Mouse (Mus musculus) midbrain, postnatal 0 days (tissue): ENCODE results near the gene Pim2. TPM values are rescaled to one million over a fixed set of nuclear protein-coding genes. Genes with fewer than 3 reads are reported as not detected.
"Not testable (repeated sequence)": the region's sequence is repeated elsewhere in the genome, so short reads cannot be mapped to it uniquely, and the experiment has no call there.

Experiments
- ATAC-seq: fragments of 200-750 bp; cut with Nextera tagmentation; 2 replicates; pipeline ENCODE4 v1.8.0; 2017; ENCODE audit warnings: moderate number of reproducible peaks, mild to moderate bottlenecking, moderate TSS enrichment, moderate library complexity; ENCODE audit not compliant: low FRiP score
- DNase-seq: peaks from one replicate; pipeline ENCODE4 v3.0.0-alpha.2; 2015; ENCODE audit warnings: low spot score
- H3K27ac ChIP-seq: fragments of 300-500 bp; sonication (generic); 2 replicates; pipeline ENCODE4 v1.5.1; 2014; ENCODE audit warnings: low read depth, mild to moderate bottlenecking, low read length, mixed read lengths
- H3K27me3 ChIP-seq: fragments of 300-500 bp; sonication (generic); 2 replicates; pipeline ENCODE4 v1.6.1; 2014; ENCODE audit warnings: low read length, control low read depth, mixed read lengths; ENCODE audit not compliant: insufficient read depth
- H3K36me3 ChIP-seq: fragments of 300-500 bp; sonication (generic); 2 replicates; pipeline ENCODE4 v1.6.1; 2014; ENCODE audit warnings: low read length, control low read depth, mixed read lengths; ENCODE audit not compliant: insufficient read depth
- H3K4me1 ChIP-seq: fragments of 300-500 bp; sonication (generic); 2 replicates; pipeline ENCODE4 v1.6.1; 2014; ENCODE audit warnings: mild to moderate bottlenecking, control low read depth, antibody characterized with exemption, low read length, mixed read lengths; ENCODE audit not compliant: insufficient read depth
- H3K4me2 ChIP-seq: fragments of 300-500 bp; sonication (generic); 2 replicates; pipeline ENCODE4 v1.6.1; 2014; ENCODE audit warnings: low read depth, mild to moderate bottlenecking, low read length, mixed read lengths; ENCODE audit not compliant: poor library complexity, severe bottlenecking
- H3K4me3 ChIP-seq: fragments of 300-500 bp; sonication (generic); 2 replicates; pipeline ENCODE4 v1.5.1; 2014; ENCODE audit warnings: low read depth, mild to moderate bottlenecking, low read length, moderate library complexity
- H3K9ac ChIP-seq: fragments of 300-500 bp; sonication (generic); replicated peaks from 2 replicates; pipeline ENCODE4 v1.6.1; 2014; ENCODE audit warnings: mild to moderate bottlenecking, low read length, moderate library complexity, mixed read lengths; ENCODE audit not compliant: poor library complexity, severe bottlenecking
- H3K9me3 ChIP-seq: fragments of 300-500 bp; sonication (generic); 2 replicates; pipeline ENCODE4 v1.6.1; 2016; ENCODE audit warnings: low read length, control low read depth
- CTCF ChIP-seq: IDR thresholded peaks from 2 replicates; pipeline ENCODE4 v1.5.1; 2016; ENCODE audit warnings: antibody characterized with exemption, mild to moderate bottlenecking
- WGBS: fragments of 180-500 bp; shearing (Covaris S2); extraction: QIAGEN DNeasy Blood & Tissue Kit; methylation state at CpG from one replicate; pipeline ENCODE4 v1.1.7; 2014; 5-methylcytosine and 5-hydroxymethylcytosine counted together
- polyA plus RNA-seq: library from polyadenylated mRNA; unstranded; fragments of >200 nt; fragmentation: Nextera tagmentation; extraction: Ambion mirVana; gene quantifications from 2 replicates; pipeline ENCODE4 v1.2.1, GENCODE M21; 2015
- total RNA-seq: library from RNA; depleted of rRNA; stranded (reverse); fragments of >200 nt; gene quantifications from 2 replicates; pipeline ENCODE4 v1.2.3, GENCODE M21; 2014

Gene Pim2
- total and polyA plus RNA-seq, 2 experiments from 2014 or later: 17.4 to 20.4 TPM

DNA sequence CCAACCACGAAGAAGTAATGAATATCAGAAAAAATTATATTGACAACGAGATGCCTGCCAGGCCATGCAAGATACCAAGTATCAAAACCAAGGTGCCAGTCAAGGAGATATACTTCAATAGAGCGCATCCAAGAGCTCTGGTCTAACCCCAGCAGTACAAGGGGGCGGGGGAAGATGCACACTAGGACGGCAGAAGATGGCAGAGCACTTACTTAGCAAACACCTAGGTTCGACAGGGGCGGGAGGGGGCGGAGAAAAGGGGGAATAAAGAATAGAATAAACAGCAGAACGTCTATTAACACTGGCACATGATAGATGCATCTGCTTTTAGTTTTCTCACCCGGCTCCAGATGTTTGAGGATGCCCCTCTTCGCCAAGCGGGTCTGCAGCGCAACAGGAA lies 20.1 kb downstream of the Pim2 start:
- TF ChIP-seq CTCF: no peak
- Histone ChIP-seq H3K36me3 (peaks cover 4% of the 10 kb centered on the region; the same call in 1 of the 2 replicates), H3K4me1 (no peaks in the 10 kb centered on the region), H3K27me3 (no peaks in the 10 kb centered on the region), H3K4me2 (peak overlapping the region; percentile 50), H3K27ac (peak overlapping the region; percentile 83), H3K4me3 (peak overlapping the region; percentile 51), H3K9ac (peak overlapping the region; percentile 57), H3K9me3 (no peaks in the 10 kb centered on the region)
- ATAC-seq (no peak), DNase-seq (no peak)
- 26% methylated on average over 13 of the region's 13 CpGs for WGBS

GRCm38 (mm10) chrX:7898880-7899874 lies 21.1 kb downstream of the Pim2 start, which contains the start of the genes Pqbp1 and Timm17b:
TSS of gene Pqbp1 (minus strand) at chrX:7899269.
TSS of gene Timm17b (plus strand) at chrX:7899357.
- peak within 1 kb of the TSS; percentile 51 for H3K4me3 ChIP-seq
- H3K9ac ChIP-seq: peak within 1 kb of the TSS; percentile 57
- H3K27me3 ChIP-seq: no peaks in the 10 kb centered on the region
- no peaks in the 10 kb centered on the region for H3K4me1 ChIP-seq
- no peaks in the 10 kb centered on the region for H3K9me3 ChIP-seq
- H3K27ac ChIP-seq: peak within 1 kb of the TSS; percentile 83
- peak; percentile 97 for DNase-seq
- peak within 1 kb of the TSS; percentile 50 for H3K4me2 ChIP-seq
- TF ChIP-seq CTCF: no peak
- peak; percentile 98 for ATAC-seq
- 19% methylated on average over 60 of the region's 62 CpGs for WGBS
- H3K36me3 ChIP-seq: peaks cover 4% of the 10 kb centered on the region; the same call in 1 of the 2 replicates

- H3K9me3 ChIP-seq: no peaks in the 10 kb centered on the region
- H3K36me3 ChIP-seq: no peaks in the 10 kb centered on the region
- H3K9ac ChIP-seq: no peak overlapping the region
- no peak overlapping the region for H3K27ac ChIP-seq
- H3K4me1 ChIP-seq: no peaks in the 10 kb centered on the region
- no peak for TF ChIP-seq CTCF
- 90% methylated on average over 5 of the region's 5 CpGs for WGBS
- no peak for ATAC-seq
- no peak overlapping the region for H3K4me2 ChIP-seq
- no peak overlapping the region for H3K4me3 ChIP-seq
- DNase-seq: no peak
- H3K27me3 ChIP-seq: no peaks in the 10 kb centered on the region
These were observed 26.4 kb downstream of the Pim2 start for GRCm38 (mm10) chrX:7904441-7904840.

- no peaks in the 10 kb centered on the region for H3K9me3 ChIP-seq
- H3K4me2 ChIP-seq: no peak within 1 kb of the TSS
- no peaks in the 10 kb centered on the region for H3K27me3 ChIP-seq
- WGBS: 91% methylated on average over 5 of the region's 5 CpGs
- DNase-seq (no peak), ATAC-seq (no peak)
- no peak within 1 kb of the TSS for H3K27ac ChIP-seq
- H3K4me1 ChIP-seq: no peaks in the 10 kb centered on the region
- no peak within 1 kb of the TSS for H3K4me3 ChIP-seq
- H3K36me3 ChIP-seq: no peaks in the 10 kb centered on the region
- H3K9ac ChIP-seq: no peak within 1 kb of the TSS
- TF ChIP-seq CTCF: no peak
These were observed 29.7 kb downstream of the Pim2 start, which contains the start of gene Gm10491 for GRCm38 (mm10) chrX:7907735-7908134. TSS of gene Gm10491 (minus strand) at chrX:7907835.

DNA sequence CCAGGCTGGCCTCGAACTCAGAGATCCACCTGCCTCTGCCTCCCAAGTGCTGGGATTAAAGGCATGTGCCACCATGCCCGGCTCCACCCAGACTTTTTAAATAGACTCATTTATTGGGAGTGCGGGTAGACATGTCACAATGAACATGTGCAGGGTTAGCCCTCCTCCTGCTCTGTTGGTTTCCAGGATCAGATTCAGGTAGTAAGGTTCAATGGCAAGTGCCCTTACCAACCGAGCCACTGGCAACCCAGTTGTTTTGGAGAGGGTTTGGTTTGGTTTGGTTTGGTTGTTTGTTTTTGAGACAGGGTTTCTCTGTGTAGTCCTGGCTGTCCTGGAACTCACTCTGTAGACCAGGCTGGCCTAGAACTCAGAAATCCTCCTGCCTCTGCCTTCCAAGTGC lies 31.2 kb downstream of the Pim2 start, which contains the start of gene Gm10490:
Gene Gm10490 (plus strand): TSS at position 301 of the 400 bp plus-strand sequence.
- H3K36me3 ChIP-seq, H3K9me3 ChIP-seq, H3K27me3 ChIP-seq, H3K4me1 ChIP-seq, ATAC-seq, H3K4me3 ChIP-seq, DNase-seq, H3K27ac ChIP-seq, H3K4me2 ChIP-seq, H3K9ac ChIP-seq: not testable (repeated sequence)
- 94% methylated on average over 4 of the region's 4 CpGs for WGBS

DNA sequence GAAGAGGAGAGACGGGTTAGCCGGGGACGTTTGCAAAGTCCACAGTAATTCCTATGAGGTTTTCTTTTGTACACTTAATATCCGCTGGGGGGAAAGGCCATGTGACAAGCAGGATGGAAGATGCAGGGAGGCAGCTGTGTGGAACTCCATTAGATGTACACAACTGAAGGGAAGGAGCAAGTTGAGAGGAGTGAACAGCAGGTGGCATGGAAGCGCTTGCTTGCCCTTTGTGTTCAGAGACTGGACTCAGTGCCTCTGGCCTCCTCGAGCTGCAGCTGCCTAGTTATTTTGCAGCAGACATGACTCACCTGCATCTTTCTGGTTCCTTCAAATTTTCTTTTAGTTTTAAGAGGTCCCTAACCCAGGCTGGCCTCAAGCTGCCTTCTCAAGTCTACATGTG lies 32.4 kb downstream of the Pim2 start:
- H3K9ac ChIP-seq: no peak overlapping the region
- H3K4me1 ChIP-seq: no peaks in the 10 kb centered on the region
- H3K27me3 ChIP-seq: no peaks in the 10 kb centered on the region
- 46% methylated on average over 6 of the region's 6 CpGs for WGBS
- no peaks in the 10 kb centered on the region for H3K36me3 ChIP-seq
- TF ChIP-seq CTCF: peak; percentile 43
- DNase-seq (peak; percentile 28), ATAC-seq (no peak)
- no peak overlapping the region for H3K4me3 ChIP-seq
- H3K4me2 ChIP-seq: no peak overlapping the region
- no peaks in the 10 kb centered on the region for H3K9me3 ChIP-seq
- no peak overlapping the region for H3K27ac ChIP-seq
